Mouse (Mus musculus): ENCODE measurements around the gene Tcf25. TPM values are rescaled to one million over a fixed set of nuclear protein-coding genes. Genes with fewer than 3 reads are reported as not detected.

Gene Tcf25
- polyA plus RNA-seq, 1 experiment from 2014 or later = 394 TPM

GRCm38 (mm10) chr8:123333091-123333587 lies 40.4 kb upstream of the Tcf25 start:
- ATAC-seq = peak; percentile 36
- H3K9me3 ChIP-seq (replicated peaks; ENCODE audit: control insufficient read depth, low read length, poor library complexity, severe bottlenecking) = no peaks in the 10 kb centered on the region

GRCm38 (mm10) chr8:123333864-123334263 lies 39.7 kb upstream of the Tcf25 start:
- peak overlapping the region; percentile 95 for H3K27ac ChIP-seq (ENCODE audit: low read length)
- peak overlapping the region; percentile 94 for H3K9ac ChIP-seq (ENCODE audit: low read depth, low read length)
- no peaks in the 10 kb centered on the region for H3K36me3 ChIP-seq (ENCODE audit: control insufficient read depth, insufficient read depth, low read length)
- peak overlapping the region; percentile 88 for H3K4me3 ChIP-seq (ENCODE audit: low read depth, low read length)
- under 1% methylated on average over 7 of the region's 7 CpGs for WGBS
- H3K9me3 ChIP-seq (replicated peaks; ENCODE audit: control insufficient read depth, low read length, poor library complexity, severe bottlenecking) = no peaks in the 10 kb centered on the region
- ATAC-seq = no peak
- H3K27me3 ChIP-seq (ENCODE audit: control insufficient read depth, insufficient read depth, low read depth, low read length) = no peaks in the 10 kb centered on the region
- peak overlapping the region; percentile 83 for H3K4me2 ChIP-seq (ENCODE audit: low read length)
- H3K4me1 ChIP-seq (ENCODE audit: control insufficient read depth, insufficient read depth, low read length) = peaks cover 24% of the 10 kb centered on the region

More at GRCm38 (mm10) chr8:123333091-123333587, 40.4 kb upstream of the Tcf25 start:
- Histone ChIP-seq H3K27me3 (ENCODE audit: control insufficient read depth, insufficient read depth, low read depth, low read length) (no peaks in the 10 kb centered on the region), H3K4me2 (ENCODE audit: low read length) (peak overlapping the region; percentile 83), H3K4me3 (ENCODE audit: low read depth, low read length) (peak overlapping the region; percentile 88), H3K4me1 (ENCODE audit: control insufficient read depth, insufficient read depth, low read length) (peaks cover 24% of the 10 kb centered on the region), H3K27ac (ENCODE audit: low read length) (peak overlapping the region; percentile 95), H3K9ac (ENCODE audit: low read depth, low read length) (peak overlapping the region; percentile 94), H3K36me3 (ENCODE audit: control insufficient read depth, insufficient read depth, low read length) (no peaks in the 10 kb centered on the region)
- 3% methylated on average over 18 of the region's 21 CpGs for WGBS

GRCm38 (mm10) chr8:123334467-123334866 lies 39.1 kb upstream of the Tcf25 start:
- Histone ChIP-seq H3K9ac (ENCODE audit: low read depth, low read length) (peak overlapping the region; percentile 94), H3K9me3 (replicated peaks; ENCODE audit: control insufficient read depth, low read length, poor library complexity, severe bottlenecking) (no peaks in the 10 kb centered on the region), H3K27me3 (ENCODE audit: control insufficient read depth, insufficient read depth, low read depth, low read length) (no peaks in the 10 kb centered on the region), H3K4me2 (ENCODE audit: low read length) (peak overlapping the region; percentile 83), H3K36me3 (ENCODE audit: control insufficient read depth, insufficient read depth, low read length) (no peaks in the 10 kb centered on the region), H3K27ac (ENCODE audit: low read length) (peak overlapping the region; percentile 95), H3K4me1 (ENCODE audit: control insufficient read depth, insufficient read depth, low read length) (peaks cover 24% of the 10 kb centered on the region), H3K4me3 (ENCODE audit: low read depth, low read length) (peak overlapping the region; percentile 88)
- no peak for ATAC-seq
- 0% methylated on average over 1 of the region's 1 CpGs for WGBS

GRCm38 (mm10) chr8:123337475-123337874 lies 36.1 kb upstream of the Tcf25 start:
- H3K27me3 ChIP-seq (ENCODE audit: control insufficient read depth, insufficient read depth, low read depth, low read length) = no peaks in the 10 kb centered on the region
- H3K4me2 ChIP-seq (ENCODE audit: low read length) = no peak overlapping the region
- 0 out of 2 replicates have a peak, but pooled peaks cover 2% of the 10 kb centered on the region for H3K36me3 ChIP-seq (ENCODE audit: control insufficient read depth, insufficient read depth, low read length)
- H3K27ac ChIP-seq (ENCODE audit: low read length) = no peak overlapping the region
- no peak overlapping the region for H3K9ac ChIP-seq (ENCODE audit: low read depth, low read length)
- peaks cover 22% of the 10 kb centered on the region for H3K4me1 ChIP-seq (ENCODE audit: control insufficient read depth, insufficient read depth, low read length)
- 81% methylated on average over 3 of the region's 3 CpGs for WGBS
- no peaks in the 10 kb centered on the region for H3K9me3 ChIP-seq (replicated peaks; ENCODE audit: control insufficient read depth, low read length, poor library complexity, severe bottlenecking)
- H3K4me3 ChIP-seq (ENCODE audit: low read depth, low read length) = no peak overlapping the region
- no peak for ATAC-seq

- H3K27me3 ChIP-seq (ENCODE audit: control insufficient read depth, insufficient read depth, low read depth, low read length) = no peaks in the 10 kb centered on the region
- H3K9me3 ChIP-seq (replicated peaks; ENCODE audit: control insufficient read depth, low read length, poor library complexity, severe bottlenecking) = no peaks in the 10 kb centered on the region
- peaks cover 8% of the 10 kb centered on the region; the same call in 1 of the 2 replicates for H3K4me1 ChIP-seq (ENCODE audit: control insufficient read depth, insufficient read depth, low read length)
- no peak overlapping the region for H3K27ac ChIP-seq (ENCODE audit: low read length)
- no peak overlapping the region for H3K9ac ChIP-seq (ENCODE audit: low read depth, low read length)
- H3K4me3 ChIP-seq (ENCODE audit: low read depth, low read length) = no peak overlapping the region
- no peak overlapping the region for H3K4me2 ChIP-seq (ENCODE audit: low read length)
- H3K36me3 ChIP-seq (ENCODE audit: control insufficient read depth, insufficient read depth, low read length) = 0 out of 2 replicates have a peak, but pooled peaks cover 2% of the 10 kb centered on the region
- 95% methylated on average over 4 of the region's 4 CpGs for WGBS
- ATAC-seq = no peak
These were observed 33.5 kb upstream of the Tcf25 start for GRCm38 (mm10) chr8:123340071-123340470.

GRCm38 (mm10) chr8:123341040-123342015 lies 32.2 kb upstream of the Tcf25 start:
- H3K4me1 ChIP-seq (ENCODE audit: control insufficient read depth, insufficient read depth, low read length) = no peaks in the 10 kb centered on the region
- H3K4me3 ChIP-seq (ENCODE audit: low read depth, low read length) = no peak overlapping the region
- no peak overlapping the region for H3K27ac ChIP-seq (ENCODE audit: low read length)
- no peaks in the 10 kb centered on the region for H3K27me3 ChIP-seq (ENCODE audit: control insufficient read depth, insufficient read depth, low read depth, low read length)
- H3K9me3 ChIP-seq (replicated peaks; ENCODE audit: control insufficient read depth, low read length, poor library complexity, severe bottlenecking) = no peaks in the 10 kb centered on the region
- H3K36me3 ChIP-seq (ENCODE audit: control insufficient read depth, insufficient read depth, low read length) = 0 out of 2 replicates have a peak, but pooled peaks cover 2% of the 10 kb centered on the region
- no peak overlapping the region for H3K9ac ChIP-seq (ENCODE audit: low read depth, low read length)
- ATAC-seq = no peak
- no peak overlapping the region for H3K4me2 ChIP-seq (ENCODE audit: low read length)
- 89% methylated on average over 27 of the region's 27 CpGs for WGBS

GRCm38 (mm10) chr8:123342253-123342652 lies 31.3 kb upstream of the Tcf25 start:
- 90% methylated on average over 8 of the region's 8 CpGs for WGBS
- Histone ChIP-seq H3K4me1 (ENCODE audit: control insufficient read depth, insufficient read depth, low read length) (no peaks in the 10 kb centered on the region), H3K9ac (ENCODE audit: low read depth, low read length) (no peak overlapping the region), H3K4me2 (ENCODE audit: low read length) (no peak overlapping the region), H3K4me3 (ENCODE audit: low read depth, low read length) (no peak overlapping the region), H3K9me3 (replicated peaks; ENCODE audit: control insufficient read depth, low read length, poor library complexity, severe bottlenecking) (no peaks in the 10 kb centered on the region), H3K27ac (ENCODE audit: low read length) (no peak overlapping the region), H3K27me3 (ENCODE audit: control insufficient read depth, insufficient read depth, low read depth, low read length) (no peaks in the 10 kb centered on the region), H3K36me3 (ENCODE audit: control insufficient read depth, insufficient read depth, low read length) (0 out of 2 replicates have a peak, but pooled peaks cover 2% of the 10 kb centered on the region)
- no peak for ATAC-seq

GRCm38 (mm10) chr8:123342911-123343310 lies 30.6 kb upstream of the Tcf25 start:
- ATAC-seq = no peak
- WGBS = 82% methylated on average over 7 of the region's 7 CpGs
- Histone ChIP-seq H3K4me1 (ENCODE audit: control insufficient read depth, insufficient read depth, low read length) (no peaks in the 10 kb centered on the region), H3K4me3 (ENCODE audit: low read depth, low read length) (no peak overlapping the region), H3K9me3 (replicated peaks; ENCODE audit: control insufficient read depth, low read length, poor library complexity, severe bottlenecking) (no peaks in the 10 kb centered on the region), H3K4me2 (ENCODE audit: low read length) (no peak overlapping the region), H3K27me3 (ENCODE audit: control insufficient read depth, insufficient read depth, low read depth, low read length) (no peaks in the 10 kb centered on the region), H3K9ac (ENCODE audit: low read depth, low read length) (no peak overlapping the region), H3K36me3 (ENCODE audit: control insufficient read depth, insufficient read depth, low read length) (peaks cover 5% of the 10 kb centered on the region; the same call in 1 of the 2 replicates), H3K27ac (ENCODE audit: low read length) (no peak overlapping the region)

GRCm38 (mm10) chr8:123343422-123343821 lies 30.1 kb upstream of the Tcf25 start:
- Histone ChIP-seq H3K36me3 (ENCODE audit: control insufficient read depth, insufficient read depth, low read length) (peaks cover 7% of the 10 kb centered on the region; the same call in 1 of the 2 replicates), H3K4me3 (ENCODE audit: low read depth, low read length) (no peak overlapping the region), H3K27ac (ENCODE audit: low read length) (no peak overlapping the region), H3K9me3 (replicated peaks; ENCODE audit: control insufficient read depth, low read length, poor library complexity, severe bottlenecking) (no peaks in the 10 kb centered on the region), H3K4me2 (ENCODE audit: low read length) (no peak overlapping the region), H3K4me1 (ENCODE audit: control insufficient read depth, insufficient read depth, low read length) (no peaks in the 10 kb centered on the region), H3K27me3 (ENCODE audit: control insufficient read depth, insufficient read depth, low read depth, low read length) (no peaks in the 10 kb centered on the region), H3K9ac (ENCODE audit: low read depth, low read length) (no peak overlapping the region)
- no peak for ATAC-seq
- 89% methylated on average over 12 of the region's 12 CpGs for WGBS

Measured in midbrain, embryonic 16.5 days (tissue).